Mouse (Mus musculus) heart, embryonic 14.5 days (tissue): ENCODE results near the gene Adamtsl1. TPM values are rescaled to one million over a fixed set of nuclear protein-coding genes. Genes with fewer than 3 reads are reported as not detected.

Experiments
- ATAC-seq: fragments of 200-750 bp; cut with Nextera tagmentation; 2 replicates; pipeline ENCODE4 v1.8.0; 2017; ENCODE audit warnings: low read depth, moderate TSS enrichment; ENCODE audit not compliant: insufficient number of reproducible peaks, insufficient read depth, low FRiP score
- H3K27ac ChIP-seq, 2 experiments: fragments of 200-500 bp in 1 of 2; fragments of 300-500 bp in 1 of 2; sonication (generic) in 1 of 2; replicated peaks in 1 of 2; 2 replicates each; pipeline ENCODE4 v1.5.1; 2012 to 2014; ENCODE audit warnings: low read depth in 2 of 2, low read length in 2 of 2, control low read depth in 1 of 2, mild to moderate bottlenecking in 1 of 2, mixed read lengths in 1 of 2; ENCODE audit not compliant: control insufficient read depth in 1 of 2, insufficient read depth in 1 of 2
- H3K27me3 ChIP-seq: fragments of 300-500 bp; sonication (generic); 2 replicates; pipeline ENCODE4 v1.6.1; 2014; ENCODE audit warnings: mild to moderate bottlenecking, low read length, control low read depth; ENCODE audit not compliant: control insufficient read depth, insufficient read depth
- H3K36me3 ChIP-seq: fragments of 300-500 bp; sonication (generic); 2 replicates; pipeline ENCODE4 v1.6.1; 2014; ENCODE audit warnings: mild to moderate bottlenecking, control low read depth, low read length, mixed read lengths; ENCODE audit not compliant: control insufficient read depth, insufficient read depth
- H3K4me1 ChIP-seq, 2 experiments: fragments of 200-500 bp in 1 of 2; fragments of 300-500 bp in 1 of 2; sonication (generic) in 1 of 2; 2 replicates each; pipeline ENCODE4 v1.6.1; 2012 to 2014; ENCODE audit warnings: low read length in 2 of 2, control low read depth in 1 of 2, mixed read lengths in 1 of 2; ENCODE audit not compliant: control insufficient read depth in 2 of 2, insufficient read depth in 2 of 2
- H3K4me2 ChIP-seq: fragments of 300-500 bp; sonication (generic); 2 replicates; pipeline ENCODE4 v1.6.1; 2014; ENCODE audit warnings: mild to moderate bottlenecking, low read length
- H3K4me3 ChIP-seq, 2 experiments: fragments of 200-500 bp in 1 of 2; fragments of 300-500 bp in 1 of 2; sonication (generic) in 1 of 2; 2 replicates each; pipeline ENCODE4 v1.5.1; 2012 to 2014; ENCODE audit warnings: low read length in 2 of 2, mild to moderate bottlenecking in 2 of 2, control low read depth in 1 of 2, low read depth in 1 of 2, moderate library complexity in 1 of 2; ENCODE audit not compliant: control insufficient read depth in 1 of 2, insufficient read depth in 1 of 2
- H3K9ac ChIP-seq: fragments of 300-500 bp; sonication (generic); 2 replicates; pipeline ENCODE4 v1.6.1; 2014; ENCODE audit warnings: mild to moderate bottlenecking, low read length
- H3K9me3 ChIP-seq: fragments of 300-500 bp; sonication (generic); 2 replicates; pipeline ENCODE4 v1.6.1; 2016; ENCODE audit warnings: low read length, control low read depth; ENCODE audit not compliant: control insufficient read depth
- WGBS: fragments of 180-500 bp; shearing (Covaris S2); extraction: QIAGEN DNeasy Blood & Tissue Kit; methylation state at CpG from one replicate; pipeline ENCODE4 v1.1.7; 2014; 5-methylcytosine and 5-hydroxymethylcytosine counted together
- polyA plus RNA-seq: library from polyadenylated mRNA; unstranded; fragments of >200 nt; fragmentation: Nextera tagmentation; extraction: Ambion mirVana; gene quantifications from 2 replicates; pipeline ENCODE4 v1.2.1, GENCODE M21; 2014

Gene Adamtsl1
- polyA plus RNA-seq, 1 experiment from 2014 or later = 16.2 TPM

DNA sequence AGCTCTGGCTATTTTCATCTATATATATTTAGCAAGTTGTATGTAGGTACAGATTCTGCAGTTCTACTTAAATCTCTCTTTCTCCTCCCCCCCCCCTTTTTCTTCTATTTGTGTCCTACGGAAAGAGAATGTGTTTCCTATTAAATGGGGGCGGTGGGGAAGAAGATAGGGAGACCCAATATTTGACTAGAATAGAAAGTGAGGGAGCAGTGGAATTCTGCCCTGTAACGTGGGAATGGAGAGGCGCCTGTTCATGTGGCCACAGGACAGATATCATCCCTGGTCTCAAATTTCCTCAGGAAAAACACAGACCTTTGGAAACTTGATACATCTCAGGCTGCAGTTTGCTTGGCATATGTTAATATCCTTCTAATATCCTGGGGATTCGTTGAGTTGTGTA is 324.1 kb downstream of the Adamtsl1 start:
- no peaks in the 10 kb centered on the region for H3K27me3 ChIP-seq
- H3K4me1 ChIP-seq = peaks cover 6 to 14% of the 10 kb centered on the region in 2 experiments
- no peak for ATAC-seq
- no peaks in the 10 kb centered on the region for H3K36me3 ChIP-seq
- H3K27ac ChIP-seq = no peak overlapping the region
- H3K9ac ChIP-seq = no peak overlapping the region
- H3K9me3 ChIP-seq = no peaks in the 10 kb centered on the region
- no peak overlapping the region for H3K4me2 ChIP-seq
- WGBS = 45% methylated on average over 5 of the region's 5 CpGs
- no peak overlapping the region for H3K4me3 ChIP-seq

DNA sequence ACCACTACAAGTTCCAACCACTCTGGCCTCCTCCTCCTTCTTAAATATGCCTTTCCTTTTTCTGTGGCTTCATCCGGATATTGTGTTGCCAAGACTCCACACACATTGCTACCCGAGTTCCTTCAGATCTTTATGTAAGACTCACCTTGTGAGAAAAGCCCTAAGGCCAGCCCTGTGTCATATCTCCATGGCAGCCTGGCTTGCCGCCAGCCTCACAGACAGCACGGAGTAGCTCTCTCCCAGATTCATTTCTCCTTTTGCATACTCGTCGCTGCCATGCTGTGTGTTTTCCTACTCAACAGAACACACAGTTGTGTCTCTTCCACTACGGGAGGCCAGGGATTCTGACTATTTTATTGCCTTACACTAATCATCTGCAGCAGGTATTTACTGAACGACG is 328.1 kb downstream of the Adamtsl1 start:
- 54% methylated on average over 9 of the region's 9 CpGs for WGBS
- no peak for ATAC-seq
- H3K4me2 ChIP-seq = no peak overlapping the region

DNA sequence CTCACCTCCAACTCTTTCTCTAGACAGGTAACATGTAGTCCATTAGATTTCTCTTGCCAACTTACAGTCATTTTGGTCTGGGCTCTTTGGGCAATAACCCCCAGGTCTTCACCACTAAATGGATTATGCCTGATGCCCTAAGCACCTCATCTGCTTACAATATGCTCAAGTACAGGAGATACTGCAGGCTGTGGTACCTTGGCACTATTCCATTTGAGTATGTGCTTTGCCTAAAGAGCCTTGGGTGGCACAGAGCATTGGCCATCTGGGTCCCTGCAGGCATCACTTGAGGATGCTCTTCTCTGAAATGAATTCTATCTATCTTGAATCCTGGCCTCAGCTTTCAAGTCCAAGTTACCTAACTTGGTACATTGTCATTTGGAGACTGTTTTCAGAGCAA is 330.4 kb downstream of the Adamtsl1 start:
- ATAC-seq = no peak
- Histone ChIP-seq H3K27me3 (no peaks in the 10 kb centered on the region), H3K9ac (no peak overlapping the region), H3K4me2 (no peak overlapping the region), H3K9me3 (no peaks in the 10 kb centered on the region), H3K4me1 (peaks cover 2 to 3% of the 10 kb centered on the region in 2 experiments; a peak in 3 of 4 replicates), H3K4me3 (no peak overlapping the region), H3K36me3 (no peaks in the 10 kb centered on the region), H3K27ac (no peak overlapping the region)

More for the DNA sequence above, 328.1 kb downstream of the Adamtsl1 start:
- Histone ChIP-seq H3K9me3 (no peaks in the 10 kb centered on the region), H3K27me3 (no peaks in the 10 kb centered on the region), H3K9ac (no peak overlapping the region), H3K4me1 (peaks cover 6 to 14% of the 10 kb centered on the region in 2 experiments), H3K4me3 (no peak overlapping the region), H3K27ac (no peak overlapping the region), H3K36me3 (no peaks in the 10 kb centered on the region)

DNA sequence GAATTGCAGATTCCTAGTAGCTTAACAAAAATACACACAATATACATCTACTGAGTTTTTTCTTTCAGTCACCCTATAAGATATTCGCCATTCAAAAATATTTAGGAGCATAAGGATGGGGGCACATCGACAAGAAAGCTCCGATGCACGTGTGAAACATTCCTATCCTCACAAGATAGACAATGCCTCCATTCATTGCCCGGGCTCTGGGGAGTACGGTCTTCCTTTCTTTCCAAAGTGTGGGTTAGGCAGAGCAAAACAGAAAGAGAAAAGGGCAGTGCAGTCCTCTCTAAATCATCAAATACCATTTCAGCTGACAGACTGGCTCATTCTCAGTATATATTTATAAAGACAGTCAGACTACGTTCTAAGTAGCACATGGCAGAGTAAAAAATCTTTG is 332.0 kb downstream of the Adamtsl1 start:
- no peak for ATAC-seq
- H3K36me3 ChIP-seq = no peaks in the 10 kb centered on the region
- H3K27me3 ChIP-seq = no peaks in the 10 kb centered on the region
- H3K4me1 ChIP-seq = peaks cover 2 to 3% of the 10 kb centered on the region in 2 experiments; a peak in 3 of 4 replicates
- H3K9me3 ChIP-seq = no peaks in the 10 kb centered on the region
- no peak overlapping the region for H3K4me3 ChIP-seq
- H3K4me2 ChIP-seq = no peak overlapping the region
- WGBS = 60% methylated on average over 7 of the region's 7 CpGs
- no peak overlapping the region for H3K27ac ChIP-seq
- H3K9ac ChIP-seq = no peak overlapping the region

DNA sequence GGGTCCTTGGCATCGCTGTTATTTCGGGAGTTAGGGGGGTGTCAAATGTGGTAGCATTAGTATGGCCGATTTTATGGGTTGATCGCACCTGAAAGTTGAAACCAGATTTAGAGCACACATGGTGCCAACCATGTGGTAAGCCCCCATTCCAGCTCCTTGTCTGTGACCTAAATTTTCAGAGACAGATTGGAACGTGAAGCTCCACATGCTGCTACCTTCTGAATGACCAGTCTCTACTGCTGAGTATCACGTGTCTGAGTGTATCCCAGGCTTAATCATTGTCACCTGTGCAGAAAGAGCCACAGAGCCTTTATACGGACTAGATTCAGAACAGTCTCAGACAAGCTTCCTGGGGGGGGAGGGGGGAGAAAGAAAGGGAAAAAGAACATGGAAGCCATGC is 339.4 kb downstream of the Adamtsl1 start:
- Histone ChIP-seq H3K9ac (no peak overlapping the region), H3K4me3 (no peak overlapping the region), H3K36me3 (no peaks in the 10 kb centered on the region), H3K27me3 (no peaks in the 10 kb centered on the region), H3K9me3 (no peaks in the 10 kb centered on the region), H3K4me1 (peaks cover 2 to 4% of the 10 kb centered on the region in 2 experiments; a peak in 2 of 4 replicates), H3K27ac (no peak overlapping the region), H3K4me2 (no peak overlapping the region)
- 84% methylated on average over 7 of the region's 7 CpGs for WGBS
- no peak for ATAC-seq

DNA sequence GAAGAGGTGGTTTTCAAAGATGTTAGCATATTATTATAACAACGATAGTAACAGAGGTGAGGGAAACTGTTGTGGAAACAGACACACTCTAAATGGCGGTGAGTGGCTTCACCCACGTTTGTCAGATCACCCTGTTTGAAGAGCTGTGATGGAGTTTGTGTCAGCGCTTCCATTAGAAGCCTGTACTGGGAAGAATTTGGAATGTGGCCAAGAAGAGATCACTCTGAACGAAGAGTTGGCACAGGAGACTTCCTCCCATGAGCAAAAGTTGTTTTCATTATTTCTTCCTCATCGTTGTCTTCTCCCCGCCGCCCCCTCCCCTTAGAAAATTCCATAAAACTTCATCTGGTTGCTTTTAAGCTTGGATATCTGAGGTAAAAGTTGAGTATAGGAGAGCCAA is 340.5 kb downstream of the Adamtsl1 start:
- H3K4me2 ChIP-seq = no peak overlapping the region
- no peak for ATAC-seq
- 26% methylated on average over 8 of the region's 8 CpGs for WGBS

DNA sequence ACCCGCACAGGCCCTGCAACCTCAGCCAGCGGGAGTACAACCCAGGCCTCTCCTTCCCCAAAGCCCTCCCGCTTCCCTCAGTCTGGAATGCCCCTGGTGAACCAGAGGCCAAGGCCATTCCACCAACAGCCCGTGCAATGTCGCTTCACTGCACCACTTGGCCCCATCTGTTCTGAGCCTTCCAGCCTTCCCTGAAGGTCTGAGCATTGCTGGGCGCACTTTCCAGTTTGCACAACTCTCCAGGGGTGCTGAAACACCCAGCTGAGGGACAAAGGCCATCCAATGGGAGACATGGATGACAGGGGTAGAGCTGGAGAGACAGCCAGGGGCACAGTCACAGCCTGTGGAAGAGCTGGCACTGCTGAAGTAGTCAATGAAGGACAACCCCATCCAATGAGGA is 365.4 kb downstream of the Adamtsl1 start:
- no peak for ATAC-seq
- no peaks in the 10 kb centered on the region for H3K4me1 ChIP-seq
- H3K4me3 ChIP-seq = no peak overlapping the region
- no peaks in the 10 kb centered on the region for H3K27me3 ChIP-seq
- no peak overlapping the region for H3K27ac ChIP-seq
- H3K36me3 ChIP-seq = no peaks in the 10 kb centered on the region
- no peak overlapping the region for H3K9ac ChIP-seq
- no peak overlapping the region for H3K4me2 ChIP-seq
- no peaks in the 10 kb centered on the region for H3K9me3 ChIP-seq
- WGBS = 62% methylated on average over 6 of the region's 6 CpGs

More for the DNA sequence above, 340.5 kb downstream of the Adamtsl1 start:
- no peaks in the 10 kb centered on the region for H3K9me3 ChIP-seq
- no peak overlapping the region for H3K9ac ChIP-seq
- no peaks in the 10 kb centered on the region for H3K27me3 ChIP-seq
- H3K4me1 ChIP-seq = peaks cover 2 to 4% of the 10 kb centered on the region in 2 experiments; a peak in 2 of 4 replicates
- H3K36me3 ChIP-seq = no peaks in the 10 kb centered on the region
- H3K4me3 ChIP-seq = no peak overlapping the region
- H3K27ac ChIP-seq = no peak overlapping the region

DNA sequence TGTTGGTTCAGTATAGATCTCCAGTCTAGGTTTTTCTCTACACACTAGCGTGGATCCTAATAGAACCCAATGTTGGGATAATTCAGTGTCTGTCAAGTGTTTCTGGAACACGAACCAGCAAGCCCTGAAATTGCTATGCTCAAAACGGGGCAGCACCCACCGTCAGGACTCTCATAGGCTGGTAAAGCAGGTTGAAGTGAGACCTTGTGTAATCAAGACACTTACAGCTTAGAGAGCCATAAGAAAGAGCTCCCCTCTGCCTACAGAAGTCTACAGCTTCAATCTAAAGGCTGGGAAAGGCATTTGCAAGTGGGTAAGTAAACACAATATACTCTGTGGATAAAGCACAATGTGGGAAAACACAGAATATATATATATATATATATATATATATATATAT is 367.3 kb downstream of the Adamtsl1 start:
- Histone ChIP-seq H3K9ac (no peak overlapping the region), H3K4me1 (no peaks in the 10 kb centered on the region), H3K27me3 (no peaks in the 10 kb centered on the region), H3K27ac (no peak overlapping the region), H3K36me3 (no peaks in the 10 kb centered on the region), H3K4me2 (no peak overlapping the region), H3K9me3 (no peaks in the 10 kb centered on the region), H3K4me3 (no peak overlapping the region)
- 78% methylated on average over 4 of the region's 4 CpGs for WGBS
- no peak for ATAC-seq
